Mouse (Mus musculus) G1E-ER4 (cell line): ENCODE results near the gene Dok1. TPM values are rescaled to one million over a fixed set of nuclear protein-coding genes. Genes with fewer than 3 reads are reported as not detected.

Source experiments
- GATA1 ChIP-seq: IDR thresholded peaks from one replicate; pipeline ENCODE4 v1.8.0; 2012; ENCODE audit warnings: low read length, inconsistent platforms
- polyA plus RNA-seq: library from polyadenylated mRNA; stranded (reverse); fragments of >175 nt; gene quantifications from 2 replicates; pipeline ENCODE4 v1.2.3, GENCODE M21; 2012

Dok1 gene
- polyA plus RNA-seq, 1 experiment = 144 TPM

DNA sequence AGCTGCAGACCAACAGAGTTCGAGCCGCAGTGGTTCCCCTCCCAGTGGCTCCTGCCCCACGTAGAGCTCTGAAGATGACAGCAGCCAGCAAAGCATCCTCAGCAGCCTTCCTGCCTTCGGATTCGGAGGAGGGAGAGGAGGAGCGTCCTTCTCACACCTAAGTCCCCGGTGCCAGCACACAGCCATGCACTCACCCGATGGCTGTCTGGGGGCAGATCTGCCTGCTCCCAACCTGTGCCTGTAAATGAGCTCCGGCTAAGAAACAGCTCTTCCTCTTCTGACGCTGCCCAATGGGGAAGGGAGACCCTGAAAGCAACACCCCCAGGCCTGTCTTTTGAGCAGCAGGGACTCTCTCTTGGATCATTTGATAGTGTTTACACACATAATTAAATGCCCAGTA lies 3.5 kb downstream of the Dok1 start:
- TF ChIP-seq GATA1 = no peak

DNA sequence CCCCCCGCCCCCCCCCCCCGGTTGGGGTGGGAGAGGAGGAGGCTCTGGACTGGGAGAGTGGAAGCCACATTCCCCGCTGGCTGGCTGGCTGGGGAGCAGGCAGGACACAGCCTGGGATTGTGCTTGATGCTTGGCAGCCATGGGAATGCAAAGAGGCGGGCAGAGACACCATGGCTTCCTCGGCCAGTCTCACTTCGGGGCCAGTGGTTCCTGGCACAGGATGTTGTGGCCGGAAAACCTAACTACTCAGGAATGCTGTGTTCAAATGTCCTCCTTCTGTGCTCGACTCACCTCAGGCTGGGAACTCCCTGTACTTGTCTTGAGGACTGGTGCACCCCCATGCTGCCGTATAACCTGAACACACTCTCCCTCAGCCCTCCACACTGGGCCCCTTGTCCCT lies 5.6 kb downstream of the Dok1 start:
- TF ChIP-seq GATA1 = no peak

DNA sequence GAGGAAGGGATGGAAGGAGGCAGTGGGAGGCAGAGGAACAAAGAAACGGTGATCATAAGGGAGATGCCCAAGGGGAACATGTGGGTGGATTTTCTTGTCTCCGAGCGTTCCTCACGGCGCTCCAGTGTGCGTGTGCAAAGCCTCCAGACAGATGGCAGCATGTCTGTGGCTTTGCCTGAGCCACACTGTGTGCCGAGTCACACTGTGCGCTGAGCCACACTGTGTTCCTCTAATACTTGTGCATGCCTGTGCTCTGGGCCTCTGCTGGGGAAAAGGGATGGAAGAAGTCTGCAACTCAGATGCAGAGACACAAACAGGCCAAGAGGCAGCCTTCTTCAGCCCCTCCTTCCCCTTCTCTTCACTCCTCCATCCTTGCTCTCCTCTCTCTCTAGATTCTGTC lies 6.0 kb downstream of the Dok1 start:
- TF ChIP-seq GATA1 = no peak

DNA sequence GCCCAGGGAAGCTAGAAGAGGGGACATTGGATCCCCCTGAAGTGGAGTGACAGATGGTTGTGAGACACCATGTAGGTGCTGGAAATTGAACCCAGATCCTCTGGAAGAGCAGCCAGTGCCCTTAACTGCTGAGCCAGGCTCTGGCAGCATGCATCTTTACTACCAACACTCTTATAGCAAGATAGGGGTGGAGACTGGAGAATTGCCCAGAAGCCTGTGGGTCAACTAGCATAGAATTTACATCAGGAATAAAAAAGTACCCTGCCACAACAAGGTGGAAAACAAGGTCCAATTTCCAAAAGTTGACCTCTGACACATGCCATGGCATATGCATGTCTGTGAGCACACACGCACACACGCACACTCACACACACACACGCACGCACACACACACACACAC lies 8.1 kb downstream of the Dok1 start:
- no peak for TF ChIP-seq GATA1

DNA sequence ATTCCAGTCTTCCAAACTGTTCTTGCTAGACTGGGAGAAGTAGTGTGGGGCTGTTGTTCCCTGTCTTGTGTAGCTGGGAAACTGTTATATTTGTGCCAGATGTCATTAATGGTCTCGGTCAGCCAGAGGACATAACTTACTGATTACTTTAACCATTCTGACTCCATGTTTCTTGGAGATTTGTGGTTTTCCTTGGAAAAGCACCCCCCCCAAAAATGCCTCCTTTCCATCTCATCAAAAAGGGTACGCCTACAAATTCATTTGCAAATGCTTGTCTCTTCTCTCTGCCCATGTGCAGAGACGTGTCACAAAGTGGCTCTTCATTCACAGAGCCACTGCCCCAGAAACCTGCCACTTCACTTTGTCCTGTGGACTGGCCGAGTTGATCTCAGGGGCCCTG lies 8.8 kb downstream of the Dok1 start:
- no peak for TF ChIP-seq GATA1

DNA sequence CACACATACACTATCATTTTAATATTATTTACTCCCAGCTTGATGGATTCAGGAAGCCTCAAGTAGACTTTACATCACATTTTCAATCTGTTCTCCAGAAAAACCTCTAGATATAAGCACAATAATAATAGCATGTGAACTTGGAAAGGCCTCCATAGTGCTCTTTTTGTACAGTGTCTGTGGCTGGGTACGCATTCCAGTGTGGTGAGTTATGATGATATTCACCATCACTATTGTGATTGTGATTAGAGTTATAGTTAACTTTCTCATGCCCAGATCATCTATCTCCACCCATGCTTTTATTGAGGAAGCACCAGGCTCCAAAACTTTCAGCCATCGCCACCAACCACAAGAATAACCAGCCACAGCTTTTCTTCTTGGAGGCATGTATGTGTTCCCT lies 9.5 kb downstream of the Dok1 start:
- TF ChIP-seq GATA1 = no peak

DNA sequence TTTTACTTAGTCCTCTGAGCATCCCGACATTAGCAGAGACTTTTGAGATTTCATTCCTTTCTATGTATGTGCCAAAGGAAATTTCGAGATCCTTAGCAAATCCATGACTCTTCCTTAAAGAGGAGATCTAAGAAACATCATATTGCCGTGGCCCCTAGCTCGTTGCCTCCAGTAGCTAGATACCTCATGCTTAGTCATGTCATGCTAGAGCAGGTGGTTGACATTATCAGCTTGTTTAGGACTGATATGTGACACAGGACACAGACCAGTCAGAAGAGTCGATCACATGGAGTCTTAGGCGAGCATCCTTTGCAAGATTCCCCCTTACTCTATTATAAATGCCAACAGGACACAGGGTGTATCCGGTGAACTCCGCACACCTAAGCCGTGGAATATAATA lies 10.3 kb downstream of the Dok1 start:
- no peak for TF ChIP-seq GATA1

DNA sequence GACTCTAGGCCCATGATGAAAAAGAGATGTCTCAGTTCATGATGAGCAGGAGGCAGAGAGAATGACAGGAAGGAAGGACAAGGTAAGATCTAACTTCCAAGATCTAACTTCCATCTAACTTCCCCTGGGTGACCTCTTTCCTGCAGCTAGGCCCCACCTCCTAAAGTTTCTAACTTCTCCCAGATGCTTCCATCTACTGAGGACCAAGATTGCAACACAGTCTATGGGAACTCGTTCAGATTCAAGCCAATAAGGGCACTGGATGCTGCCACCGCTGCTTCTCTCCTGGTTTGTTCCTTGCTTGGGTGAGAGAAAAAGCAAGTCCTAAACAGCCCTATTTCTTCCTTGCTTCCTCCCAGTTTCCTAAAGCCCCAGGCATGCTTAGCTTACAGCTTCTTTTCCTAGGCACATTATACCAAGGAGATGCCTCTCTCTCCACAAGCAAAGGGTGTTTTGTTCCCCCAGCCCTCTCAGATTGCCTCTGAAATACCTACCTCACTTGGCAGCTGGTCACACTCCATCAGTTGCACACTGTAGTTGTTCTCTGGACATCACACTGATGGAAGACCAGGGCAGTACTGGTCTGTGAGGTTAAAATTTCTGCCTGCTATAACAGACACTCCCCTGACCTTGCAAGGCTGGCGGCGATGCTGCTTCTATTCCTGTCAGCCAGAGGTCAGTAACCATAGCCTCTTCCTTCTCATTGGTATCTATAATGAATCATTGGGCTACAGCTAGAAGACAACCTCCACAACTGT lies 12.3 kb downstream of the Dok1 start:
- no peak for TF ChIP-seq GATA1

DNA sequence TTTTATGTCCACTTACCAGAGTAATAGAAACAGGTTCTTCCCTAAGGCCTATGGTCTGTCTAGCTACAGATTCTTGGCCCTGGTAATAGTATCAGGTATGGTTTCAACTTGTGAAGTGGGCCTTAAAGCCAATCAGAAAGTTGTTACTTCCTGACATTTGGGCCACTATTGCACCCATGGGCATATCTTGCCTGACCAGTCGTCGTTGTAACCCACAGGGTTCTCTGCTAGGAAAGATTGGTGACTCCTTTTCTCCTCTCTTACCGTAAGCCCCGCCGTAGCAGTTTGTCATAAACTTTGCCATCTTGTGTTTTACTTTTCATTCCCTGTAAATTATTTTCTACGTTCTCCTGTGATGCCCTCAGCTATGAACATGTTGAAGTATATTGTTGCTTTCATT lies 13.2 kb downstream of the Dok1 start:
- no peak for TF ChIP-seq GATA1

DNA sequence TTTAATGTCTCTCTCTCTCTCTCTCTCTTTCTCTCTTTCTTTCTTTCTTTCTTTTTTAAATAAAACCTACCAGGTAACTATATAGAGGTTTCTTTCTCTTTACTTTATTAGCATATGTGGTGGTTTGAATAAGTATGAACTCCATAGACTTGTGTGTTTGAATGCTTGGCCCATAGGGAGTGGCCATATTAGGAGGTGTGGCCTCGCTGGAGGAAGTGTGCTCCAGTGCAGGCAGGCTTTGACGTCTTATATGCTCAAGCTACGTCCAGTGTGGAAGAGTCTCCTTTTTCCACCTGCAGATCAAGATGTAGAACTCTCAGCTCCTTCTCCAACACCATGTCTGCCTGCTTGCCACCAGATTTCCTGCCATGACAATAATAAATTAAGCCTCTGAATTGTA lies 14.2 kb downstream of the Dok1 start:
- no peak for TF ChIP-seq GATA1

DNA sequence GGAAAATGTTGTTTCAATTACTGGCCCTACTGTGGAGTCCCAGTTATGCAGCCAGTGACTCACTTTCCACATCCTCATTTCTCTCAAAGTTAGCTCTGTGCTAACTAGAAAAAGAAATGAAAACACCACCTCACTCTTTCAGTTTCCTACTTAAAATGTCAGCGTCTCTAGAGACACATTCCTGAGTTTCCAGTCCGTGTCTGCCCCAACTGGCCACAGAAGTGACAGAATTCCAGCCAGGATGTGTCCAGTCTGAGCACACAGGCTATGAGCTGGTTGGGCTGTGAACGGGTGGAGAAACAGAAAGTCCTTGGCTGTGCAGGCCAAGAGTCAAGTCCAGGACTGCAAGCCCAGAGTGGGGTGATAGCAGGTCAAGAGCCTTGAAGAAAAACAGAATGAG lies 16.1 kb downstream of the Dok1 start:
- TF ChIP-seq GATA1 = no peak

DNA sequence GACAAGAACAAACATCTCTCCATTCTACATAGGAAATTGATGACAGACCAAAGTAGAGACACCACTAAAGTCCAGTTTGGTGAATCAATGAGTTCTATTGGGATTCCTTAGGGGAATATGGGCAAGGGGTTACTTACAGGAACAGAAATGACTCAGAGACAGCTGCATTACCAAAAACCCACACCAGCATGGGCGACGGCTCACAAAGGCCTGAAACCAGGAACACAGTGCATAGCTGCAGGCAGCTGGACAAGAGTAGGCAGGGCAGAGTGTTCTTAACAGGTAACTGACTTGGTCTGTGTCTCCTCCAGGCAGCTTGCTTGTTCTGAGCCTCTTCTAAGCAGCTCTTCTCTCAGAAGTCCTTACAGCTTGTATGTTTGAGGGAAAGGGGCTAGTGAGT lies 17.5 kb downstream of the Dok1 start:
- TF ChIP-seq GATA1 = no peak

DNA sequence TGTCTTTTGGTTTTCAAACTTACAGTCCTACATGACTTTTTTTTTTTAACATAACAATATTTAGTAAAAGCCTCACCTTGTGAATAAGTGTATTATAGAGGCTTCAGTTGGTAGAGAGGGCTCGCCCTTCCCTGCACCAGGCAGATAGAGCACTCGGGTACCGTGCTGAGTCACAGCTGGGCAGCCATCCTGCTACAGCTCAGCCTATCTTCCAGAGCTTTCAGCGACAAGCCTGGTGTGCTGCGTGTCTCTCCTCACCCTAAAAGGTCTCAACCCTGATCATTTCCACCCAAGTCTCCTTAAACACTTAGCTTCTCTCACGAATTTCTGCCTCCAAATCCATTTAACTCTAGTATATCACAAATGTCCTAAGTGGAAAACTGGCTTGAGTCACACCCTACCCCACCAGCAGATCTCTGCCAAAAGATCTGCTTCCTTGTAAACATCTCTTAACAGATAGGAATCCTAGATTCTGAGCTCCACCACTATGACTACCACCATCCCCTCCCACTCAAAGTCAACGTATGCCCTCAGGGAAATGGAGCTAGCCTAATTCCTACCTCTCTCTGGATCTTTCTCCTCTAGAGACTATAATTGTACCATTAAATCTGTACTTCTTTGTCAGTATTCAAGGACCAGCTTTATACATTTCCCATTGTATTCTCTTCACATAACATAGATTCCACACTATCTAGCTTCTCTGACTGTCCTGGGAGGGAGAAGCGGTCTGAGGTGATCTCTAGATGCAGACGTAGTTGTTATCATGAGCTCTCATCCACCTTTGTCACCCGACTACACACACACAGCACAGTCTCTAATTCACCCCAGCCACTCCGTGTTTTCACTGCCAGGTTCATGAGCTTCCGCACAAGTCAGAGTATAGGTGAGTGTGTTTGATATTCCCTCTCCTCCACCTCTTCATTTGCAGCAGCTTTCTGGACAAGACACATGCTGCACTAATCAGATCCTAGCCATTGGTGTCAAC lies 18.5 kb downstream of the Dok1 start:
- no peak for TF ChIP-seq GATA1

DNA sequence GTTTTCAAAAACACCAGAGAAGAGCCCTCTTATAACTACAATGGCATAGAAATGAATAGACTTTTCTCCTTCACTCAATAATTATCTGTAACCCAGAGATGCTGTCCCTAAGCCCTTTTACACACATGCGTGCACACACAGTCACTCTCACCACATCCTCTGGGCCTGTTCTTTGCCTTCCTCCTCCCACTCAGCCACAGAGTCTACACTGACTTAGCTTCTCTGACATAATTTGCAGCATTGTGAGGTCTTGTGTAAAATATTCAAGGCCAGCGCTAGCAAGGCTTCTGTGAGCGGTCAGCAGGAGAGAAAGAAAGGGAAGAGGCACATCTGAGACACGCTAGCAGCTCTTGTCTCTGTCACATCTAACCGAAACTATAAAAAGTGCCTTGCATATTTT lies 19.8 kb downstream of the Dok1 start:
- no peak for TF ChIP-seq GATA1

DNA sequence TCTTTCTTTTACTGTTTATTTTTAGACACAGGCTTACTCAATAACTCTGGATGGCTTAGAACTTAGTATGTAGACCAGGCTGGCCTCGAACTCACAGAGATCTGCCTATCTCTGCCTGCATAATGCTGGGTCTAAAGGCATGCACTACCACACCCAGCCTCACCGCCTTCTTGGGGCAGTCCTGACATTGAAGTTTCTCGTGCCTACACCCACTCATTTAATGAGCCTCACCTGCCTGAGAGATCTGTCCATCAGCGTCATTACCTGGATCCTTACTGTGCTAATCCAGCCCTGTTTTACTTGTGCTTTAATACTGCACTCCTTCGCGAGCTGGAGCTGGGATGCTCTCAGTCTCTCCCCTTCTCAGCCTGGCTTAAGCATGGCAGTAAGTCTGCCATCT lies 21.5 kb downstream of the Dok1 start:
- TF ChIP-seq GATA1 = no peak

DNA sequence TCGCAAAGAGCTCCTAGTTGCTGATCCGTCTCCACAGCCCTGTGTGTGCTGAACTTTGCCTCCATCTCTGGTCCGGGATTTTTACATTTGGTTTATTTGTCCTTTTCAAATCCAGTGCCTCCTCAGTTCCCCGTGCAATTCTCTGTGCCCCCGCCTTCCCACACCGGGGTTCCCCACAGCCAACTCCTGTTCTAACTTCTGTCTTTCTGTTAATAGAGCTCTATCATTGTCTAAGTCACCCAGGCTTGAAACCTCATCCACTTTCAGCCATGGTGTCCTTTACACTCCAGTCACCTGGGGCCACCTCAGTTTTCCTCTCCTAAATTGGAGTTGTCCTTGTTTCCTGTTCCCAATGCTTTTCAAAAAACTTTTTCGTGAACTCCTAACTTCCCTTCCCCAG lies 22.0 kb downstream of the Dok1 start:
- no peak for TF ChIP-seq GATA1

DNA sequence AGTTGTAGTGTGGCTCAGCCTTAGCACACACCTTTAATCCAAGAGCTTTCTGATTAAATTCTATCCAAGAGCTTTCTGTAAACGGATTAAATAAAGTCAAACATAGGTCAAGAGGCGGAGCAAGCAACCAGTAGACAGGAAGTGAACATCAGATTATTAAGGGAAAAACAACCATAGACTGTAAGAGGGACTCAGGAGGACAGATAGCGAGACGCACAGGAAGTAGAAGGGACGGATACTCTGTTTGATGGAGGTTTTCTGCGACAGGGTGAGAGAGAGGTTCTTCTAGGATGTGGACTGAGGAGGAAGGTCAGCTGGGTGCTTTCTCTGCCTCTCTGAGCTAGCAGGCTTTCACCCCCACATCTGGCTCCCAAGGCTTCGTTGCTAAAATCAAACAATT lies 23.3 kb downstream of the Dok1 start:
- TF ChIP-seq GATA1 = no peak

DNA sequence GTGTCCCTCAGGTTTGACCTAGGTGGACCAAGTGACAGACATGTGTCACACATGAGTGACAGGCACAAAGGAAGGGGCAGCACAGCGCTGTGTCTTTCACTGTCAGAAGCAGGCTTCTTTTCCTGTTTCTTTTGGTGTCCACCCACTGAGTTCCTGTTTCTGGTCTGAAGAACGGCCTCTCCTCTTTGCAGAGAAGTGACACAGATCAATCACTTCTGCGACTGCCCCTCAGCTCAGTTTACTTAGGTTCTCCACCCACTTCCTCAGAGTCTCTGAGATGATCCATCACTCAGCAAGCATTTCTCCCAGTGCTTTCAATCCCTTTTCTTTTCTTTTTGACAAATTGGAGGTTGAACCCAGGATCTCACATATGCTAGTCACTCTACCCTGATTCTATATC lies 24.6 kb downstream of the Dok1 start:
- TF ChIP-seq GATA1 = no peak
